Mouse (Mus musculus): ENCODE data around the gene Zfp423.

Zfp423 gene

DNA sequence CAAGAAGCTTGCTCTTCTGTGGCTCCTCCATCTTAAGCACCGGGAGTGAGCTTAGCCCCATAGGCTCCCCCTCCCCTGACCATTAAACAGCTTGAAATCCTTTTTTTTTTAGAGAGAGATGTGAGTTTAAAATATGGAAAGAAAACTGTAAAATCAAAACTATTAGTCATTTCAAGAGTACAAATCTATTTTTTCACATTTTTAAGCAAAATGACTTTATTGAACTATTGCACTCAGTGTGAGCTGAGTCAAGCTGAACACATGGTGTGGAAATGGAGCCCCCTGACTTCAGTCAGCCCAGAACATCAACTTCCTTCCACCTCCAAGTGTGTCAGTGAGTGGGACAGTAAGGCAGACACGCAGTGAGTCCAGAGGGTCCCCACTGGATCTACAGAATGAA lies 339.9 kb downstream of the Zfp423 start:
- Histone ChIP-seq H3K9me3 (ENCODE audit: low read length) (peaks cover 34% of the 10 kb centered on the region), H3K4me1 (replicated peaks; ENCODE audit: low read depth, low read length) (peaks cover 7% of the 10 kb centered on the region; the same call in 1 of the 2 replicates), H3K27me3 (ENCODE audit: insufficient read depth, low read length) (0 out of 2 replicates have a peak, but pooled peaks cover 3% of the 10 kb centered on the region), H3K4me3 (replicated peaks; ENCODE audit: low read length) (no peak overlapping the region), H3K36me3 (ENCODE audit: insufficient read depth, low read length) (0 out of 2 replicates have a peak, but pooled peaks cover 7% of the 10 kb centered on the region)
- TF ChIP-seq CTCF (conservative IDR thresholded peaks at IDR 0.05; ENCODE audit: low read length) (no peak), NANOG (IDR thresholded peaks at IDR 0.05; ENCODE audit: borderline replicate concordance, low read length) (no peak), POU5F1 (IDR thresholded peaks at IDR 0.05; ENCODE audit: borderline replicate concordance, low read length) (no peak)

DNA sequence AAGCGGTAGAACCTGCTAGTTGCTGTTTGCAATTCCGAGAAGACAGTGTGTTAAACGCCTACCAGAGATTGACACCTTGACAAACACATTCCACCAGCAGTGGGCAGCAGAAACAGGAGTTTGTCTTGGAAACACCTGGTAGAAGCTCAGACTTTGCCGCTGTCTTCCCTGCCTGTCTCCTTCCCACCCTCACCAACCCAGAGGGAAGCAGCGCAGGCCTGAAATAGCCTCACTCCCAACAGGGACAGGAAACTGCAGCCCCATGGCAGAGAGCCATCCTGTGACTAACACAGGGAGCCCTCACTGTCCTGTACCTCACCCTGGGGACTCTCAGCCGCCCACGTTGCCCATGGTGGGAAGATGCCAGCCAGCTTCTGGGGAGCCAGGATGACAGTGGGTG lies 340.3 kb downstream of the Zfp423 start:
- H3K4me3 ChIP-seq (replicated peaks; ENCODE audit: low read length), result no peak overlapping the region
- H3K27me3 ChIP-seq (ENCODE audit: insufficient read depth, low read length), result 0 out of 2 replicates have a peak, but pooled peaks cover 3% of the 10 kb centered on the region
- peaks cover 38% of the 10 kb centered on the region for H3K9me3 ChIP-seq (ENCODE audit: low read length)
- H3K4me1 ChIP-seq (replicated peaks; ENCODE audit: low read depth, low read length), result peaks cover 7% of the 10 kb centered on the region; the same call in 1 of the 2 replicates
- TF ChIP-seq NANOG (IDR thresholded peaks at IDR 0.05; ENCODE audit: borderline replicate concordance, low read length) (no peak), CTCF (conservative IDR thresholded peaks at IDR 0.05; ENCODE audit: low read length) (no peak), POU5F1 (IDR thresholded peaks at IDR 0.05; ENCODE audit: borderline replicate concordance, low read length) (no peak)
- H3K36me3 ChIP-seq (ENCODE audit: insufficient read depth, low read length), result 0 out of 2 replicates have a peak, but pooled peaks cover 7% of the 10 kb centered on the region

DNA sequence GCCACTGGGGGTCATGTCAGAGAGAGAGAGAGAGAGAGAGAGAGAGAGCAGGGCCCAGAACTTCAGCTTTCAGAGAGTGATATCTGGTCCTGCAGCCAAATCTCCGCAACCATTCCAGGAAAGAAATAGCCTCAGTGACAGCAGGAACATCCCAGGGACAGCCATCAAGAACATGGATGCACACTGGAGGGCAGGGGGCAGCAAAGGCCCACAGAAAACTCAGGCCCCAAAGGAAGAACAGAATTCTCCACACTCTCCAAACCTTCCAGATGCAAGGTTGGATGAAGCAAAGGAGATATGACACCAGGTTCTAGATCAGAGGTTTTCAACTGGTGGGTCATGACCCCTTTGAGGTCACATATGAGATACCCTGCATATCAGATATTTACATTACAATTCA lies 345.7 kb downstream of the Zfp423 start:
- H3K36me3 ChIP-seq (ENCODE audit: insufficient read depth, low read length), result 0 out of 2 replicates have a peak, but pooled peaks cover 7% of the 10 kb centered on the region
- TF ChIP-seq CTCF (conservative IDR thresholded peaks at IDR 0.05; ENCODE audit: low read length) (no peak), NANOG (IDR thresholded peaks at IDR 0.05; ENCODE audit: borderline replicate concordance, low read length) (no peak), POU5F1 (IDR thresholded peaks at IDR 0.05; ENCODE audit: borderline replicate concordance, low read length) (no peak)
- H3K27me3 ChIP-seq (ENCODE audit: insufficient read depth, low read length), result no peaks in the 10 kb centered on the region
- H3K9me3 ChIP-seq (ENCODE audit: low read length), result peaks cover 61% of the 10 kb centered on the region
- H3K4me3 ChIP-seq (replicated peaks; ENCODE audit: low read length), result no peak overlapping the region
- no peaks in the 10 kb centered on the region for H3K4me1 ChIP-seq (replicated peaks; ENCODE audit: low read depth, low read length)
